Mouse (Mus musculus) adrenal gland, adult 2 months (tissue): Measurements from ENCODE around the gene Calm2. TPM values are rescaled to one million over a fixed set of nuclear protein-coding genes. Genes with fewer than 3 reads are reported as not detected.

Experiments used
- DNase-seq: peaks from one replicate; pipeline ENCODE4 v3.0.0; 2021
- polyA plus RNA-seq: library from polyadenylated mRNA; depleted of rRNA; stranded (reverse); fragments of >200 nt; gene quantifications from 2 replicates; pipeline ENCODE4 v1.2.3, GENCODE M21; 2012
- total RNA-seq, 2 experiments: library from RNA; stranded (reverse); gene quantifications; 2 replicates each; pipeline ENCODE4 v1.2.3; 2021

The Calm2 gene
- total and polyA plus RNA-seq, 3 experiments, result 6.4 to 563 (median 485) TPM

- peak; percentile 86 for DNase-seq
Measured at GRCm38 (mm10) chr17:87458911-87459749, 12.4 kb upstream of the Calm2 start.

DNA sequence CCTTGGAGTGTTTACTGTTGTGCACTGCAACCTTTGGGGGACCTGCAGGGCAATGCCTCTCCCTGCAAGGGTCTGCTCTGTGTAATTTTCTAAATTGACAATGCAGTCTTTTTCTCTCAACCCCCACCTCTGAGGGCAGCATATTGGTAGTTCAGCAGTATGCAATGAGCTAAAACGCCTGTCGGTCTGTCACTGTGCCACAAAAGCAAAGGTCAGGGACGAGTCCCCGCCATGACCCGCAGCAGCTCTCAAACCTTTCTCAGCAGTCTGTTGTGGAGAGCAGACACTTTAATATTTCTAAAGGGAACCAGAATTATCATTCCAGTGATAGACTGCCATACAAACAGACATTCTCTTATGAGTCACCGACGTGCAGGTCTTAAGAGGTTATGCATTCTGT lies 11.2 kb upstream of the Calm2 start:
- DNase-seq, result peak; percentile 80

GRCm38 (mm10) chr17:87454121-87454520 lies 7.4 kb upstream of the Calm2 start:
- no peak for DNase-seq

- DNase-seq, result peak; percentile 42
Measured at GRCm38 (mm10) chr17:87453336-87453735, 6.6 kb upstream of the Calm2 start.

DNA sequence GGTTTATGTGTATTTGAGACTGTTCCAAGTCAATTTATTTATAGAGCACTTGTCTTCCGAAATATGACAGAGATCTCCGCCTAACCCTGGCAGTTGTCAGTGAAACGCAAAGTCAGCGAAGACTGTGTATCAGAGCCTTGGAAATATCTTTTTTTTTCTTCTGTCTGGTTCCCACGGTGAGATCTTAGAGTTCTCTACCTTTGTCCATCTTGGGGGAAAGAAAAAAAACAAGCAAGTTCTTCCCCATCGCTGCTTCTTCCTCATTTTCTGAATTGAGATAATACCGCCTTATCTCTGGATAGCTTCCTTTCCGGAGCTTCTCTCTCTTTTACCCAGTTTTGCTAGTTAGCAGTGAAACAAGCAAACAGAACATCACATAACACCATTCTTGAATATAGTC lies 2.1 kb upstream of the Calm2 start:
- no peak for DNase-seq

- no peak for DNase-seq
Measured at GRCm38 (mm10) chr17:87448339-87448738, 1.6 kb upstream of the Calm2 start.

- no peak for DNase-seq
Measured at GRCm38 (mm10) chr17:87447612-87448200, 971 bp upstream of the Calm2 start.

DNA sequence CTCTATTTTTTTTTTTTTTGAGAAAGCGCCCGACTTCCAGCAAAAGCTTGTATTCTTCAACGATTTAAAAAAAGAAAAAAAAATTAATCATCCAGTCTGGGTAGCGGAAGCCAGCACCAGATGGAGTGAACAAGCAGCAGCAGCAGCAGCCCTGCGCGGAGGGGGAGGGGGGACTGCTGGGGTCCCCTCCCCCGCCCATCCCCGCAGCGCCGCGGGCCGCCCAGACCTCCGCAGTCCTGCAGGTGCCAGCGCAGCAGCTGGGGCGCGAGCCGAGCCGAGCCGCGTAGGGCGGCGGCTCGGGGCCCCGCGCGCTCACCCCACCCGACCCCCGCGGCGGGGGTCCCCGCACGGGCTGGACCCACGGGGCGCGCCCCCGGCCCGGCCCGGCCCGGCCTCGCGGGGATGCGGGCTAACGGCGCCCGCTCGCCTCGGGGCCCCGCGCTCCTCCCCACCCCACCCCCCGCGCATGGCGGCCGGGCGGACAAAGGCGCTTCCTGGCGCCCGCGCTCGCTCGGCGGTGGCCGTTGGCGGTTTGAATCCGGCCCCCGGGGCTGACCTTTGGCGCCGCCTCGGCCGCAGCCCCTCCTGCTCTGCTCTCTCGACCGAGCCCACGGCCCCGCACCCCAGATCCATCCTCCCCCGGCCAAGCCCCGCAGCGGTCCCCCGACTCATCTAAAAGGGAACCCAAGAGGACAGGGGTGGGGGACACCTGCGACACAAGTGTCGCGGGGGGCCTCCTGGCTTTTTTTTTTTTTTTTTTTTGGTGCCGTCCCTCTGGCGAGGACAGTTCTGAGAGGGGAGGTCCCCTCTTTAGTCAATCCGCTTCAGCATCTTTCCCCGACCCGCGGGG lies 593 bp downstream of the Calm2 start:
- DNase-seq, result peak; percentile 82

DNA sequence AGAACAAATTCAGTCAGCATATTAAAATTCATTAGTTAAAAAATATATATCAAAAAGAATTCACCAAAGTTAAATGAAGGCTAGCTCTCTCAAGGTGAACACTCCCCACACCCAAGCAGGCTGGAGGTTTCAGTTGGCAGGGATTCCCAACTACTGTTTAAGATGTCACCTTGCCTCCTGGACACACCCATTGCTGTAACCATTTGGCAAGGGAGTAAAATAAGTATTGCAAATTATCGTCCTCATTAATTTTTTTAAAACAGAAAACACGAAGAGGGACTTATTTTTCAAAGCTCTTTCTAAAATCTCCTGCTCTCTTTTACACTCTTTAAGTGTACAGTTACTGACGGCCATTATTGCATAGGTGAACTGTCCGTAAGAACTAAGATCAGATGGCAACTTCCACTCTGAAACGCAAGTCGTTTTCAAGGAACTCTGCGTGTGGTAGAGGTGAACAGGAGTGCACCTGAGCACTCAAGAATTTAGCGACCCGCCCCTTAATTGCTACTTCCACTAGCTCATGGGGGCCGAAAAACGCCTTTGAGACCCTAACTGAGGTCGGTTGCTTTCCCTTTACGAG lies 1.3 kb downstream of the Calm2 start:
- no peak for DNase-seq

DNA sequence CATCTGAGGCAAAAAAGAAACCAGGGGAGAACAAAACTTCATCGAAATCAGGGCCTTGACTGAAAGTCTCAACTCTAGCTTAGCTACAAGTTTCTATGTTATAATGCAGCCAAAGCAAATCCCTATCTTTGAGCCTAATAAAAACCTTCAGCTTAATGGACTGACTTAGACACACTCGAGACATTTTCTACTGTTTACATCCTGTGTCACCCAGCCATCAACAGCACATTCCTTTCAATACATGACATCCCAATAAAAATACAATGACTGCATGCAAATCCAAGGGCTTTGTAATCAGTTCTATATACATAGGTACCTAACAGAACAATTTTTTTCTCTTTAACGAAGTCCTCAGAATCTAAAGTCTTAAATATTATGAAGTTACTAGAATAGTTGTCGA lies 2.0 kb downstream of the Calm2 start:
- no peak for DNase-seq

GRCm38 (mm10) chr17:87441537-87441936 lies 5.2 kb downstream of the Calm2 start:
- DNase-seq, result peak; percentile 38

DNA sequence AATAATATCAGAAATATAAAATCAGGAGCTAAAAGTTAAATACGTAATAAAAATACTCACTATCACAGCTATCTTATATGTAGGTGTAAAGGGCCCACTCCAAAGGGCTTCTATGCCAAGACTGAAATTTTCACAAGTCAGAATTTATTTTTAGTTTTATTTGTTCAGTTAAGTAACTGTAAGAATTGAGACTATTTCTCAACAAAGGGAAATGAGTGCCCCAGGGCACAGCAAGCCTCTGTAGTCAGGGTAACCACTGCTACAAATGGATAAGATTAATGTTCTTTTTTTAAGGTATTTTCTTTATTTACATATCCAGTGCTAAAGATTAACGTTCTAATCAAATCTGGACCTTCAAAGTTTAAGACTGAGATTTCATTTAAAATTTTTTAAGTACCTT lies 7.3 kb downstream of the Calm2 start:
- DNase-seq, result no peak

DNA sequence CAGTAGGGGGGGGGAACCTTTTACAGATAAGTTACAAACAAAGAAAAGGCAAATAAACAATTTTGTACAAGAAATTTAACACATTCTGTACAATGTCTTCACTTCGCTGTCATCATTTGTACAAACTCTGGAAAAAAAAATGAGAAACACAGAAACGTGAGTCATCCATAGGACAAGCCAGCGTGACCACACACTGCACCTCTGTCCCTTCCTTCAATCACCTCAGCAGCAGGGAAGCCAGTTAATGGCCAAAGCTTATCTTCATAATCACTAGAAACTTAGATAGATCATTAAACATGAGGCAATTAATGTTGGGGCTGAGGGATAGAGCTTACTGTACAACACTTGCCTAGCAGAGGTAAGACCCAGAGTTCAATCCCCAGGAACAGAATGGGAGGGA lies 12.8 kb downstream of the Calm2 start:
- no peak for DNase-seq

GRCm38 (mm10) chr17:87432743-87433142 lies 14.0 kb downstream of the Calm2 start:
- DNase-seq, result no peak

- DNase-seq, result no peak
Measured at GRCm38 (mm10) chr17:87432314-87432713, 14.4 kb downstream of the Calm2 start.

DNA sequence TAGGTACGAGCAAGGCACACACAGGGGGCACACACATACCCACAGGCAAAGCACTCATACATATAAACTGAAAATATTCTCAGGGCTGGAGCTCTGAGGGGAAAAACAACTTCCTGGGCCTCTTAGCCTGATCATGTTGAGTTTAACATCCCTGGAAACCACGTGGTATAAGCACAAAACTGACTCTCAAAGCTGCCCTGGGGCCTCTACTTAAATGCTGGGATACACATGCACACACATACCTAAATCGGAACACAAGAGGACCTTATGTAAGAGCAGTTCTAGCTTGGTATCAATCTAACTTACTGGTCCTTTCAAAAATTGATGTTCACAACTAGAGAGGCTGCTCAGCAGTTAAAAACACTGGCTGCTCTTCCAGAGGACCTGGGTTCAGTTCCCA lies 17.3 kb downstream of the Calm2 start:
- DNase-seq, result no peak

DNA sequence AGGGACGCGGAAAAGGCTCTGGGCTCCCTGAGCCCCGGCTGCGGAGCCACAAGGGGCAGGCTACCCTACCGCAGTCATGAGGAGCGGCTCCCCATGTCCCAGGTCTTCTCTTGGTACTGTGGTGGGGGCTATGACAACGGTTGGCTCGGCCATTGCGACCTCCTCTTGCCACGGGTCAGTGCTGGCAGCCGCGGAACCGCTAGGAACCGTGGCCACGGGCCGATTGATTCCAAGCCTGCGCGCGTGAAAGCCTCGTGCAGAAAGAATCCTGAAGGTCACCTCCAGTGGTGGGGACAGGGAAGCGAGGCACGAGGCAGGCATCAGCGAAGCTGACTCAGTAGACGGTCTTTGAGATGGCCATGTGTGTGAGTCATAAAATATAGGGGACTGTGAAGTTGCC lies 19.2 kb downstream of the Calm2 start, which contains the start of gene Stpg4:
Gene Stpg4, minus strand, starts transcription at position 231 of the 400 bp plus-strand sequence.
- DNase-seq, result no peak

GRCm38 (mm10) chr17:87418082-87418481 lies 28.7 kb downstream of the Calm2 start:
- no peak for DNase-seq

GRCm38 (mm10) chr17:87406646-87407045 lies 40.1 kb downstream of the Calm2 start:
- DNase-seq, result no peak

DNA sequence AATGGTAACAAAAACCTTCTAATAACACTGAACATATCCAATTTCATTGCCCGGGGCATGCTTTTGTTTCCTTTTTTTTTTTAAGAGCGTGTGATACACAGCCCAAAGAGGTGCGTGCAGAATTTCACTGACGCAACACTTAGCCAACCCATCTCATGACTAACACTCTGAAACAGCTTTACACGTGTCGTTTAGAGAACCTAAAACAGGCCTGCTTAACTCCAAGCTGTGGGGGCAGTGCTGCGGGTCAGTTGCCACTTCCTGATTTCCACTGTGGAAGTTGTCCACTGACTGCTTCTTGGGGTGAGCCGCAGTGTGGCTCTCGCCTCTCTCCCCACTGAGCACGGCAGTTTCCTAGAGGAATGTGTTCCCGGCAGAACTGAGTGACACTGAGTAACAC lies 41.2 kb downstream of the Calm2 start:
- DNase-seq, result peak; percentile 31

DNA sequence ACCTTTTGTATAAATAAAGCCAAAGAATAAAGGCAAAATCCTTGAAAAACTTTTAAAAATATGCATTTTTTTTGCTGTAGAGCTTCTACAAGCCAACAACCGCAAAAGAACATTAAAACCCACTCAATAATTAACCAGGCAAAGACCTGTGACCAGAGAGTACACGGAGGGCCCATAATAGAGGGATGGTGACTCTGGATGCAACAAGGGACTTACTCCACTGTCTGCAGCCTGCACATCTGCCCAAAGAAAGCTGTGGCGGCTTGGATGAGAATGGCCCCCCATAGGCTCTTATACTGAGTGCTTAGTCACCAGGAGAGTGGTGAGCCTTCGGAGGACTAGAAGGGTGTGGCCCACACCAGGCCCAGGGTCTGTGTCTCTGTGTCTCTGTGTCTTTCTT lies 43.3 kb downstream of the Calm2 start:
- DNase-seq, result no peak

DNA sequence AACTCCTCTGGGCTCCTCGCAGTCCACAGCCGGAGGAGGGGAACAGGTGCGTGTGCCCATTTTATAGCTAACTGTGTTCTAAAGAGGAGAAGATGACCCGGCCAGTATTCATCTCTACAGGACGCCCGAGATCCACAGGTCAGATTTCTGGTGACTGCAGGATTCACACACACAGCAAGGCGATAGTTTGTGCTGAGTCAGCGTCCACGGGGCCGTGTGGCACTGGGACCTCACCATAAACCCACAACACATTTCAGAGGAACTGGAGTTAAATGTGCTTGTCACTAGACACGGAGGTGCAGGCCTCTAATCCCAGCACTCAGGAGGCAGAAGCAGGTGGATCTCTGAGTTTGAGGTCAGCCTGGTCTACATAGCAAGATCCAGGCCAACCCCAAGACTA lies 44.3 kb downstream of the Calm2 start:
- no peak for DNase-seq
